ENCODE assay signal across 15 mouse cellular contexts in genomic region chr15:80632280-80632893, GRCm38 (mm10). TPM values are rescaled to one million over a fixed set of nuclear protein-coding genes. Genes with fewer than 3 reads are reported as not detected.
DNase-seq lines count a peak whose midpoint lies in the region; TF ChIP-seq lines count a peak whose summit lies in the region.
"Had no signal": no experiment of that assay in that cellular context is flagged by ENCODE, and none has a peak within 500 bp of the region (broad histone marks: within the 10 kb centered on the region; RNA-seq: fewer than 3 reads in every experiment).

No protein-coding gene starts in this region.

- H3K4me1 ChIP-seq in cortical plate, adult 2 months (ENCODE audit: control insufficient read depth, insufficient read depth, low read length) = peaks cover 11% of the 10 kb centered on the region
- H3K4me1 ChIP-seq in cerebellum, adult 2 months (ENCODE audit: control insufficient read depth, insufficient read depth, low read length) = no peaks in the 10 kb centered on the region
- H3K4me1 ChIP-seq: limb, embryonic 12.5 days; neural tube, embryonic 13.5 days had no signal

- DNase-seq in left cerebral cortex, adult 11 months (ENCODE audit: low spot score) = peak; percentile 57
- DNase-seq in left cerebral cortex, postnatal 4 days = no peak
- peak; percentile 52 to 61 for DNase-seq in left cerebral cortex, adult 9 months (ENCODE audit: low spot score in 2 of 2)
- peak; percentile 61 for DNase-seq in right cerebral cortex, postnatal 25 days
- no peak for DNase-seq in embryo, embryonic 10.5 days (ENCODE audit: low spot score)
- no peak for DNase-seq in cerebellum, adult 2 months
- no peak for DNase-seq in thymus, postnatal 14 days
- DNase-seq: adrenal gland, adult 8-10 months; cerebellum, postnatal 14 days; kidney, adult 9 months; lung, postnatal 10 days had no signal

- 96% methylated on average over 13 of the region's 13 CpGs for WGBS in cerebellum, adult 2 months

- intact Hi-C loops in left cerebral cortex, postnatal 4 days (cut with DNase I) = no loop called here

- H3K27me3 ChIP-seq in cerebellum, adult 2 months (ENCODE audit: control insufficient read depth, insufficient read depth, low read length) = no peaks in the 10 kb centered on the region
- H3K27me3 ChIP-seq: limb, embryonic 12.5 days; neural tube, embryonic 13.5 days had no signal

- TF ChIP-seq CTCF in cortical plate, adult 2 months (IDR thresholded peaks at IDR 0.05; ENCODE audit: extremely low read depth, insufficient read depth, low read length) = no peak
- TF ChIP-seq CTCF in cerebellum, adult 2 months (IDR thresholded peaks at IDR 0.05; ENCODE audit: borderline replicate concordance, insufficient read depth, low read depth, low read length) = no peak

- no peak overlapping the region for H3K4me3 ChIP-seq in cortical plate, adult 2 months (ENCODE audit: insufficient read depth, low read length)
- H3K4me3 ChIP-seq in cerebellum, adult 2 months (replicated peaks; ENCODE audit: insufficient read depth, low read depth, low read length) = no peak overlapping the region
- H3K4me3 ChIP-seq: limb, embryonic 12.5 days; neural tube, embryonic 13.5 days had no signal

- peak overlapping the region; percentile 64 for H3K27ac ChIP-seq in cortical plate, adult 2 months (ENCODE audit: insufficient read depth, low read length)
- H3K27ac ChIP-seq in cerebellum, adult 2 months (ENCODE audit: insufficient read depth, low read length) = no peak overlapping the region
- H3K27ac ChIP-seq: limb, embryonic 12.5 days; liver, embryonic 14.5 days; neural tube, embryonic 13.5 days had no signal

- TF ChIP-seq POLR2A in cortical plate, adult 2 months (IDR thresholded peaks at IDR 0.05; ENCODE audit: extremely low read depth, insufficient read depth, low read length) = 0 out of 2 replicates have a peak, but pooled peaks have one; percentile 29
- no peak for TF ChIP-seq POLR2A in cerebellum, adult 2 months (IDR thresholded peaks at IDR 0.05; ENCODE audit: borderline replicate concordance, insufficient read depth, low read length)

RNA-seq across cellular contexts. Expression of gene Fam83f, which starts 39.3 kb away (rescaled TPM):
- total RNA-seq in left cerebral cortex, postnatal 4 days (2021) = under 1 TPM; 0.44 to 0.52 TPM
- polyA plus RNA-seq in cortical plate, adult 2 months (2012; rRNA removed) = 0.50 and 0.53 TPM in 2 replicates
- 0.25 and 0.35 TPM in 2 replicates for polyA plus RNA-seq in cerebellum, adult 2 months (2012; rRNA removed)

RNA-seq across cellular contexts. Expression of gene Grap2, which starts 60.0 kb away (rescaled TPM):
- under 1 TPM; 0.32 to 0.34 TPM for total RNA-seq in left cerebral cortex, postnatal 4 days (2021)
- polyA plus RNA-seq in cortical plate, adult 2 months (2012; rRNA removed) = 0.23 and 0.25 TPM in 2 replicates
- polyA plus RNA-seq in cerebellum, adult 2 months (2012; rRNA removed) = 0.08 and 0.16 TPM in 2 replicates

Comparison
In these comparisons a context has a peak if more than half of its experiments do, and no peak if none do; other contexts are left out.
1. DNase-seq: peak in left cerebral cortex, adult 11 months (single experiment), left cerebral cortex, adult 9 months (2 of 2) and right cerebral cortex, postnatal 25 days (single experiment); none in left cerebral cortex, postnatal 4 days (single experiment), embryo, embryonic 10.5 days (single experiment), cerebellum, adult 2 months (0 of 2) and thymus, postnatal 14 days (single experiment).